Mouse (Mus musculus): Measurements from ENCODE around the gene Nodal. TPM values are rescaled to one million over a fixed set of nuclear protein-coding genes. Genes with fewer than 3 reads are reported as not detected.
"Not testable (repeated sequence)": the region's sequence is repeated elsewhere in the genome, so short reads cannot be mapped to it uniquely, and the experiment has no call there.

Nodal gene
- total RNA-seq, 2 experiments from 2014 or later, result not detected

DNA sequence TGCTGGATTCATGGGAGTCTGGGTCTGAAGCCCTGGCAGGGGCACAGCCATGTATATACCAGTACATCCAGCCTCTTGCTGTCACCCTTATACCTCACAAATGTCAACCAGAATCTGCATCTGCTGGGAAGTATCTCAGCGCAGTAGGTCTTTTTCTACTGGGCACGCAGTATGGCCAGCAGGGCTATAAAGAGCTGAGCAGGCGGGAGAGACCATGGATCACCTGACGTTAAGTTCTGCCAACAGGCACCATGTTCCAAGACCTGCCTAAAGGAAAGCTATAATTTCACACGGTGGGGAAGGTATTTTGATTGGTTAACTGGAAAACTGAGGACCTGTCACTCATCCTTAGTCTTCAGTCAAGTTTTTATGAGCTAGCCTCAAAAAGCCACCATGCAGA, 11.3 kb downstream of the Nodal start:
- no peak for DNase-seq

DNA sequence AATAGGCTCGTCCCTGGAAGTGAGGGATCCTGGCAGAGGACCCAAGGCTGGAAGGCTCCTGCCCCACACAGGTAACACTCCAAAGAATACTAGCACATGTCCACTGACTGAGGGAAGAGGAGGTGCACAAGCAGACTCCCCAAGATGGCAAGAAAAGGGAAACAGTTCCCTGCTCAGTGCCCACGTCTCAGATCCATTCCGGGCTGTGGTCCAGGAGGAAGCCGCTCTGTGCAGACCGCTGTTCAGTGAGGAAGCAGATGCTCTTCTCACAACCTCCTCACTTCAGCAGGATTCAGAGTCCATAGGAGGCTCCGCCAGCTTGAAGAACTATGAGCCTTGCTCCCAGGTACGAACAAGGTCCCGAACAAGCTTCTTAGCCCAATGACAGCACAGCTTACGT, 13.6 kb downstream of the Nodal start:
- no peak for DNase-seq

DNA sequence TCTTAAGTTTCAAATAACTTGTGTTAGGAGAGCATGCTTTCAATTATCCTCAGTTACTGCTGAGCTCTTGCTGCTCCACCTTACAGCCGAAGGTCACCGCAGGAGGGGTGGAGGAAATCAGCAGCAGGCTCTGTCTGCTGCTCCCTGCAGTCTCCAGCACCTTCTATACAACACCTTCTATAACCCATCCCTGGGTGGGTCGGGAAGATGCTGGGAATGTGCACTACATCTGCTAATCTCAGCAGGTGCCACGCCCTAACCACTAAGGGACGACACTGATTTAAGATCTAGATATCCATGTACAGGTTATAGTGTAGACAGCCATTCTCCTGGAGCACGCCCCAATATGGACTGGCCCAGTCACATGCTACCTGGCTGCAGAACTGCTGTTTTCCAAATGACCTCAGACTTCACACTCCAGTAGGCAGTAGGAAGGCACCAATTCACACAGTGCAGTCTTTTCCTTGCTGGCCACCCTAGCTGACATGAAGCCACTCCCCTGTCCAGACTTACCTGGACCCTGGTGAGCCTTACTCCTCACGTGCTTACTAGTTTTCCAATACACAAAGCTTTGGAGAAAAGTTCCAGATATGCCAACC, 22.5 kb downstream of the Nodal start:
- no peak for DNase-seq

DNA sequence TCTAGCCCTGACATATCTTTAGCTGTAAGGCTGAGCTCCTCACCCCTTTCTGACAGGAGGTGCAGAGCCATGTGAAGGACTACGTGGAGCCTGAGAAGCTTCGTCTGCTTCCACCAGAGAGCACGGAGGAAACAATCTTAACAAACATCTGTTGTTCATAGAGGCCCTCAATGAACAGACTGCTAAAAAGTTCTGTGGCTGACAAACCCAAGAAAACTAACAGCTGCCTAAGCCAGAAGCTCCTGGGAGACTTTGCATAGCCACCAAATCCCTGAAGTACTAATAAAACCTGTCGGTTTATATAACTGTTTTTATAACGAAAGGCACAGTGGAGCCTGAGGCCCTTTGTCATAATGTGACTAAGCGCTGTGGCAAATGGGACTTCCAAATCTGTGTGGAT, 25.7 kb downstream of the Nodal start:
- DNase-seq, result no peak

DNA sequence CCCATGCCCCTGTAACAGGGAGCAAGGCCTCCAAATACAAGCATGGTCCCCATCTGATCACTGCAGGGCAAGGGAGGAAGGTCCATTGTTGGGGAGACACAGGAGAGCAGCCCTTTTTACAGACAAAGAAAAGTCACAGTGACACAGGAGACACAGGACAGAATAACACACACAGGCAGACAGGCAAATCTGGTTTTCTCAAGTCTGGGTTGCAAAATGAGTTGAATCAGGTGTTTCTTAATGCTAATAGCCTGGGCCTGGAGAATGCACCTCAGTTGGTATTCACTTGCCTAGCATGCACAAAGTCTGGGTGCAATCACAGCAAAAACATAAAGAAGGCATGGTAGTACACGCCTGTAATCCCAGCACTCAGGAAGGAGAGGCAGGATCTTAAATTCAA, 26.1 kb downstream of the Nodal start:
- no peak for DNase-seq

DNA sequence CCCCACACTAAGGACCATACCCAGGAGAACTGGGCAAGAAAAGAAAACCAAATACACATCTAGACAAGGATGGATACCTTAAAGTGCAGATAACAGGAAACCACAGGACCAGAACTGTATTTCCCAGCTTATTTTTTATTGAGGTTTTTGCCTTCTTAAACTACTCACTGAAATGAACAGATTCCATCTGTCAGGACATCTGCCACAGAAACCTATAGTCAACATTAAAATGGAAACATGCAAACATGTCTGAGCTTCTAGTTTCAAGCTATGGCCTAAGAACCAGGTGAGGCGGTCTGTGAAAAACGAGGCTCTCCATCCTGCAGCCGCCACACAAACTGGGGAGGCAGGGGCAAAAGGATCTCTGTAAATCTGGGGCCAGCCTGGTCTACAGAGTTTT, 27.2 kb downstream of the Nodal start:
- DNase-seq, result no peak

DNA sequence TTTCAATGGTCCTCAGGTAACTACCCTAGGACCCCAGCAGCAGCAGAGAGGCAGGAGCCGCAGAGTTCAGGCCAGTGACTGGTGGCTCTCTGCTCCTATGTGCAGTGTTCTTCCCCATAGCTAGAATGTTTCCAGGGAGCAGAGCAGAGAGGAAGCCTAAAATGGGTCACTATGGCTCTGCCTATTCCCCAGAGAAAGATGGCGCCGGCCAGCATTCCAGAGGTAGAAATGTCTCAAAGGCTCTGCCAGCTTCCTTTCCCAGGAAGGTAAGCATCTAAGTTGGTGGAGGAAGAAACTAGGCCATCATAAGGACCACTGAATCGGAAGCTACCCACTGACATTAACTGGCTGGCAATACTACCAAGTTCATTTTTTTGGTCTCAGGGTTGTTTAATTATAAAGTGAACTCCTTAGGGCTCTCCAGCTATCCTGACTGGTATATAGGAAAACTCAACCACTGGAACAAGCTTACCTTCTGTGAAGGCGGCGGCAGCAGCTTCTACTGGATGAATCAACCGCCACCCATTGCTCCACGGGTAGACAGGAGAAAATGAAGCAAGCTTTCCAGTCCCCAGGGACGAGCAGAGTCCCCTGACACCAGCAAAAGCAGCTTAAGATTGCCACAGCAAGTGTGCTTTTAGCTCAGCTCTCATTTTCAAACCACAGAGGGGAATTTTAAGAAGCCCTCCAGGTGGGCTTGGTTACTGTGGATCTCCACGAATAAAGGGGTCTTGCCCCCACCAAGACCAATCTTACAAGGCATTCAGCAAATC, 30.0 kb downstream of the Nodal start:
- DNase-seq, result no peak

DNA sequence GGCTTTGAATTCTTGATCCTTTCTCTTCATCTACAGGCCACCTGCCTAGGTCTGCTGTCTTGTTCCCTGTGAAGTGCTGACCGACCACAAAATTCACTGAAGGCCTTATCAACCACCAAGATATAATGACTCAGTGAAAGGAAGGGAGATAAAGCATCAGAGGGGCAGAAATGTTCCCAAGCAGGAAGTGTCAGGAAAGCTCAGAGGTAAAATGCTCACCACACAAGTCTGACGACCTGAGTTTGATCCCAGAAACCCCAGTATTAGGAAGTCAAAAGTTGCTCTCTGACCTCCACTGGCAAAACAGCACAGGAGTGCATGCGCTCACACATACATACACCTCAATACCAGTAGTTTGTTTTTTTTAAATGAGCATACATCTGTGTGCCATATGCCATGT, 31.1 kb downstream of the Nodal start:
- DNase-seq, result no peak

DNA sequence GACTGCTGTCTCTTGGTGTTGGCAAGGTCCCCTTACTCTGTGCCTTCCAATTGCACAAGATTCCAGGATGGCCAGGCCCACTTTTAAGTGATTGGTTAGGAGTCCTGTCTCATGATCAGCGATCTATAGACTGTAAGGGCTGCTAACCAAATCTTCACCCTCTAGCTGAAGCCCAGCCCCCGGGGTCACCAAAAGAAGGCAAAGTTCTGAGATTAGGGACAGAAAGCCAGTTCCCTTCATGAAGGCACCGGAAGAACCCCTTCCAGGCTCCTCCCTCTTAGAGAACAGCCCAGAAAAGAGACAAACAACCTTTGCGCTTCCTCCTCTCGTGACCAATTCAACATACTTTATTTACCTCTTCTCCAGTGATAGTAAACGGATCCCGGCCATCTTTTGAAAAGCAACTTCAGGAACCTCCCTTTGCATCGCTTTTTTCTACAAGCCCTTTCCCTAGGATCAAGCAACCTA, 33.7 kb downstream of the Nodal start:
- no peak for DNase-seq

DNA sequence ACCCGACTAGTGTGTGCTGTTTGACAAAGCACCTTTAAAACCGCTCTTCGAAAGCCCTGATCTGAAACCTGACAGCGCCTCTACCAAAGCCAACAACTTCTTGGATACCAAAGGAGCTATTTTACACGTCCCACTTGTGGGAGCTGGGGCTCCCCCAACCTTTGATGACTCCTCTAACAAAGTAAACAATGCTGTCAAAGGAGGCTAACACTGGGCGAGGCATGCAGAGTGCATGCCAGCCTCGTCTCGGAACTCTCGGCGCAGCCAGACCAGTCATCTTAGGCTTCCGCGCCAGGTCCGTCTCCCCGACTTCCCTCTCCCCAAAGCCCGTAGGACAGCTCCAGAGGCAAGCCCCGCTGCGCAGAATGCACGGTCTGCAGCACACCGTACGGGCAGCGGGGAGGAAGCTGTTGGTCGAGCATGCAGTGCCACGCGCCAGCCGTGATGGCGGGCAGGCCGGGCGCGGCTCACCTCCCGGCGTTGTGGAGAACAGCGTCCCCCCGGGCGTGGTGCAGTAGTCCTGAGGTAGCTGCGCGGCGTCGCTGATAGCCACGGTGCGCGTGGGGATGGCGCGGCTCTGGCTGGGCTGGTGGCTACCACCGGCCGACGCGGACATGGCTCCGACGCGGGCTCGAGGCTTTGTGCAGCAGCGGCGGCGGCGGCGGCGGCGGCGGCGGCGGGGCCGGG, 34.3 kb downstream of the Nodal start:
- peak; percentile 55 for DNase-seq

DNA sequence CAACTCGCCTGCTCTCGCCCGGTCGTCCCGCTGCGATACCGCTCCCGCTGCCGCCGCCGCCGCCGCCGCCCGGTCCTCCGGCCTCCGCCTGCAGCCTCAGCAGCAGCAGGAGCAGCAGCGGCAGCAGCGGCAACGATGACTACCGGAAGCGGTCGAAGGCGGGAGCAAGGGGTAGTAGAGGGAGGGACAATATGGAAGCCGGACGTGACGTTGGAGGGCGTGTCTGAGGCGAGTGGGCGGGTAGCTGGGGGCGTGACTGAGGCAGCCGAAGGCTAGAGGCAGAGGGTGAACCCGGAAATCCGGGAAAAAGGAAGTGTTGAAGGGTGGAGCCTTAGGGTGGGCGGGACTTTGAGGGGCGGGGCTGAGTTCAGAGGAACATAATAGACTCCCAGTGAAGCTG, 34.9 kb downstream of the Nodal start, which contains the start of gene Eif4ebp2:
Gene Eif4ebp2 (minus strand): TSS at position 17 of the 400 bp plus-strand sequence.
- DNase-seq, result peak; percentile 98

DNA sequence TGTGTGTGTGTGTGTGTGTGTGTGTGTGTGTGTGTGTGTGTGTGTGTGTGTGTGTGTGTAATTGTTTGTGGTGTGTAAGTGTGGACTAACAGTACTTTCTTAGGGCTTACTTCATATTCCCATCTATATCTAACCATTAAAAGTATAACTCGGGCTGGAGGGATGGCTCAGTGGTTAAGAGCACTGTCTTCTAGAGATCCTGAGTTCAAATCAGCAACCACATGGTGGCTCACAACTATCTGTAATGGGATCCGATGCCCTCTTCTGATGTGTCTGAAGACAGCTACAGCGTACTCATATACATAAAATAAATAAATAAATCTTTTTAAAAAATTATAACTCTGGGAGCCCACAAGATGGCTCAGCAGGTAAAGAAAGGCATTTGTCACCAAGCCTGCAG, 35.4 kb downstream of the Nodal start:
- not testable (repeated sequence) for DNase-seq

DNA sequence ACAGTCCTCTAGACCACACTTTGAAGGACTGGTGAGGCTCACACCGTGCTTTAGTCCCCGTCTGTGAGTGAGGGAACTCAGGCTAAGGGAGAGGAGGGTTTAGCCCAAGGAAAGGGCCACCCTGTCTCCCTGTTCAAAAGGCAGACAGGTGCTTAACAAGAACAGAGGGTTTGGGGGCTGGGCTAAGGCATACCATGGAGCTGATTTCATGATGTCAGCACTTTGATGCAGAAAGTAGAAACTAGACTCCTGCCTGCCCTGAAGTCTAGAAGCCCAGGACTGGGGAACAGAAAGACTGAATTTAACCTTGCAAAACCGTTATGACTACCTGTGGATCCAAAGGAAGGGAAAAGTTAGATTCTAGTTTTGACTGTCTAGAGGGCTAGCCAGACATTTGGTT, 39.4 kb downstream of the Nodal start:
- no peak for DNase-seq

DNA sequence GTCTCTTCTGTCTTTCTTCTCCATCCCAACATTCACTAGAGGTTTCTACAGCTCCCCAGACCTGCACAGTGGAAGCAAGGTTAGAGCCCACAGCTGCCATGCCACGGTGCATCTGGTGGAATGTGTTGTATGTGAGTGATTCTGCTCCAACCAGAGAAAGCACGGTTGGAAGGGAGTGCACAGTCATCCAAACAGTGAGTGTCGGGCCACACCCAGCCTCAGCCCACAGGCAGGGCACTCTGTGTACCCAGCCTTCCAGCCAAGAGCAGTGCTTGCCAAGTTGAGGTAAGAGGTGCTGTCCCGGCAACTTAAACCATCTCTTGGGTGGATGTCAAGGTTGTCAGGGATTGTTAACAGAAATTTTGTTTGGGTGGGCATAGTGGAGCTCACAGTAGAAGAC, 47.2 kb downstream of the Nodal start:
- peak; percentile 78 for DNase-seq

DNA sequence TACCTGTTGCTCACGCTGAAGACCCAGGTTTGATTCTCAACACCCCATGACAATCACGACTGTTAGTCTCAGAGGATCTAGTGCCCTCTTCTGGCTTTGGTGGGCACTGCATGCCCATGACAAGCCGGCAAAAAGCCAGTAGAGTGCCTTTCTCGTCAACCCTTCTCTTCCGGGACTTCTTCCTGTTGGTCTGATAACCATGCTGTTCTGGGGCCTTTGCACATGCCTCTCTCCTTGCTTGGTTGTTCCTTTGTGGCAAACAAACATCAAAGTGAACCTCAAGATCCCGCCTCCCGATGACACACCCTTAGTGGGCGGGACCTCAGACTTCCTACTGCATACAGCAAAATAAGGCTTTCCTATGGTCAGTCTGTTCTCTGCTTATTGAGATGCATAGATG, 48.5 kb downstream of the Nodal start:
- no peak for DNase-seq

DNA sequence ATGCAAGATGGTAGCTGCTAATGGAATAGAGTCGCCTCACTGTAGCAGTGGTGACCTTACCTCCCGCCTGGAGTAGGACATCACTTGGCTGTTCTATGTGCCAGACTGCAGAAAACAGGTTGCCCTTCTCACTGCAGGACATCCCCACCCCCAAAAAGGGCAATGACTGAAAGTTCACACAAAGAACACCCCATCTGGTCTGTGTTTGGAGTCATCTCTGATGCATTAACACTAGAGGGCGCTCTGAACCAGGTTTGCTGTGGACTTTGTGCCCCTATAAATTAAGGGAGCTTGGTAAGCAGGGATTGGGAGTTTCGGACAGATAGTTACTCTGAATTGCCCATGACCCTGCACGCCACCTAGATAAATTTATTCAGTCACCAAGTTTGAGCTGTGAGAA, 49.1 kb downstream of the Nodal start:
- no peak for DNase-seq

DNA sequence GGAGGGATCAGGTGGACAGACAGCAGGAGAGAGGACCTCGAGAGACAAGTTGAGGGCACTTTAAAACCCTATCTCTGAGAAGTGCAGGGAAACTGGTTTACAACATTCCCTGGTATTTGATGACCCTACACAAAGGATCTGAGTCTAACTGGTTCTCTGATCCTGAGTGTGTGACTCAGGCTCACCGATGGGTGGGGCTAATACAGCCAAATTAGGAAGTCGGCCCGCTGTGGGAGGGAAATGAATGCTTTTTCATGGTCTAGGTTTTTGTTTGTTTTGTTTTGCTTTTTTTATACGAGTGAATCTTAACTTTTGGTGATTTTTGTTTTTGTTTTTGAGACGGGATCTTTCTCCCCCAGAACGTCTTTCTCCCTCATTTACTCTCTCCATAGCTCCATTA, 51.1 kb downstream of the Nodal start:
- no peak for DNase-seq

DNA sequence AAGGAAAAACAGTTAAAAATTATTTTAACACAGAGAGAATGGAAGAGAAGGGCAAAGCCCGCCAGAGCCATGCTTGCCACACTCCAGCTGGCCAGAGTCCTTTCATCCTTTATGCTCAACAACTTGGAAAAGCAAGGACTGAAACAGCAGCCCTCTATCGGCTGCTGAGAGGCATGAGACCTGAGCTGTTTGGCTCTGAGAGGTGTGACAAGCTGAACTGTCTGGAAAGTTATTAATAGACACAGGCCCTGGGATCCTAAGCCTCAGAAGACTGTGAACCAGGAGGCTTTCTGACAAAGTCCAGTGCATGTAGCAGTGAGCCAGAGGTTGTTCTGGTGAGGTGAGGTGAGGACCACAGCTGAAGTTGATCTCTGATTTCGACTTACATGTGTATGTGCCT, 55.9 kb downstream of the Nodal start:
- DNase-seq, result peak; percentile 62

DNA sequence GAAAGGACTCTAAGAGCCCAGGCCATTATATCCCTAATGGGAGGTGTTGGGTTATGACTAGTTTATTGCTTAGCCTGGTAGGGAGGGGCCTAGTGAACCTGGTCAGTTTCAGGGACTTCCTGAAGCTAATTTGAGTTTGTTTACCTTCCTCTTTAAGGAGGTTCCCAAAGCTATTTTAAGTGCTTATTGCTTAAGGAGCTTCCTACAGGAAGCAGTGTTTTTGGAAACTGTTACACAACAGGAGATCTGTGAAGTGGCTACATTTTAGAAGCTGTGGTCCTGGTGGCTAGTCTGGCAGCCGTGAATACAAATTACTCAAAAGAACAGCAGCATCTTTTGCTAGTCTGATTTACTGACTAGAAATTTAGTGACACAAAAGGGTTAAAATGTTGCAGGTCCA, 56.6 kb downstream of the Nodal start:
- DNase-seq, result no peak

Data from gastrocnemius, postnatal 25 days (tissue).